Mouse (Mus musculus) brain, embryonic 14.5 days (tissue): Measurements from ENCODE around the gene Lamtor4.

Experiments
- CTCF ChIP-seq: fragments of 200-500 bp; IDR thresholded peaks from 2 replicates; pipeline ENCODE4 v1.5.1; 2012; ENCODE audit warnings: inconsistent platforms, mild to moderate bottlenecking, moderate library complexity, borderline replicate concordance; ENCODE audit not compliant: insufficient read depth, insufficient read length; ENCODE audit errors: extremely low read depth
- POLR2A ChIP-seq: fragments of 200-500 bp; IDR thresholded peaks from 2 replicates; pipeline ENCODE4 v1.6.1; 2012; ENCODE audit warnings: mild to moderate bottlenecking, inconsistent platforms, borderline replicate concordance; ENCODE audit not compliant: poor library complexity, insufficient read depth, insufficient read length, severe bottlenecking; ENCODE audit errors: extremely low read depth

DNA sequence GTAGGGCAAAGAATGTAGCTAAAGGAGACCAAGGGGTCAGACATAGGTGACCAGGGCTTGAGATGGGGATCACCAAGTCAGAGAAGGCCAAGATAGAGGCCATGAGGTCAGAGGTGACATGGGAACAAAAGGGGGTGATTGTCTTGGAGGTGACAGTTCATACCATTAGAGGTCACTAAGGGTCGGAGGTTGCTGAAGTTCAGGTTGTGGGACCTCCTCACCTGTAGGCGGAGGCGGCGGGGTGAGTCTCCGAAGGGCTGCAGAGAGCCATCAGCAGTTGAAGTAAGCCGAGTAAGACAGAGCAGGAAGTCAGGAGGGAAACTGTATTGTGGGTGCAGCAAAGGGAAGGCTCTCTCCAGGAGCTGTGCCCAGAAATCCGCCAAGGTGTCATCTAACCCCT is 22.7 kb downstream of the Lamtor4 start:
- TF ChIP-seq CTCF (no peak), POLR2A (no peak)
